Mouse (Mus musculus): ENCODE data around the gene Myt1l.

The Myt1l gene

GRCm38 (mm10) chr12:29815466-29815865 lies 287.3 kb downstream of the Myt1l start:
- DNase-seq (ENCODE audit: low spot score) = no peak

- no peak for DNase-seq (ENCODE audit: low spot score)
Measured at GRCm38 (mm10) chr12:29816130-29816529, 287.9 kb downstream of the Myt1l start.

GRCm38 (mm10) chr12:29816761-29817160 lies 288.6 kb downstream of the Myt1l start:
- DNase-seq (ENCODE audit: low spot score) = no peak

GRCm38 (mm10) chr12:29822216-29822615 lies 294.0 kb downstream of the Myt1l start:
- no peak for DNase-seq (ENCODE audit: low spot score)

GRCm38 (mm10) chr12:29823766-29824417 lies 295.7 kb downstream of the Myt1l start:
- DNase-seq (ENCODE audit: low spot score) = no peak

- no peak for DNase-seq (ENCODE audit: low spot score)
Measured at GRCm38 (mm10) chr12:29830571-29830970, 302.4 kb downstream of the Myt1l start.

- DNase-seq (ENCODE audit: low spot score) = no peak
Measured at GRCm38 (mm10) chr12:29831356-29831755, 303.2 kb downstream of the Myt1l start.

- DNase-seq (ENCODE audit: low spot score) = no peak
Measured at GRCm38 (mm10) chr12:29837301-29837791, 309.2 kb downstream of the Myt1l start.

- no peak for DNase-seq (ENCODE audit: low spot score)
Measured at GRCm38 (mm10) chr12:29838421-29838820, 310.2 kb downstream of the Myt1l start.

GRCm38 (mm10) chr12:29849936-29850335 lies 321.8 kb downstream of the Myt1l start:
- no peak for DNase-seq (ENCODE audit: low spot score)

- DNase-seq (ENCODE audit: low spot score) = no peak
Measured at GRCm38 (mm10) chr12:29854151-29854585, 326.0 kb downstream of the Myt1l start.

- no peak for DNase-seq (ENCODE audit: low spot score)
Measured at GRCm38 (mm10) chr12:29855007-29855406, 326.8 kb downstream of the Myt1l start.

GRCm38 (mm10) chr12:29860986-29861385 lies 332.8 kb downstream of the Myt1l start:
- no peak for DNase-seq (ENCODE audit: low spot score)

GRCm38 (mm10) chr12:29868295-29868694 lies 340.1 kb downstream of the Myt1l start:
- no peak for DNase-seq (ENCODE audit: low spot score)

- DNase-seq (ENCODE audit: low spot score) = no peak
Measured at GRCm38 (mm10) chr12:29868781-29869180, 340.6 kb downstream of the Myt1l start.

- DNase-seq (ENCODE audit: low spot score) = no peak
Measured at GRCm38 (mm10) chr12:29872156-29872815, 344.1 kb downstream of the Myt1l start.

GRCm38 (mm10) chr12:29873281-29873772 lies 345.1 kb downstream of the Myt1l start:
- no peak for DNase-seq (ENCODE audit: low spot score)

GRCm38 (mm10) chr12:29877977-29878376 lies 349.8 kb downstream of the Myt1l start:
- no peak for DNase-seq (ENCODE audit: low spot score)

- DNase-seq (ENCODE audit: low spot score) = no peak
Measured at GRCm38 (mm10) chr12:29882871-29883617, 354.9 kb downstream of the Myt1l start.

- no peak for DNase-seq (ENCODE audit: low spot score)
Measured at GRCm38 (mm10) chr12:29884376-29884775, 356.2 kb downstream of the Myt1l start.

GRCm38 (mm10) chr12:29894669-29895068 lies 366.5 kb downstream of the Myt1l start:
- no peak for DNase-seq (ENCODE audit: low spot score)

- DNase-seq (ENCODE audit: low spot score) = no peak
Measured at GRCm38 (mm10) chr12:29897533-29898085, 369.4 kb downstream of the Myt1l start.

Measured in spleen, adult 12 weeks (tissue).